Mouse (Mus musculus): ENCODE data around the gene Slc12a3. TPM values are rescaled to one million over a fixed set of nuclear protein-coding genes. Genes with fewer than 3 reads are reported as not detected.

Slc12a3 gene
- 0.05 TPM in 1 of 2 replicates, not detected in the other for total RNA-seq (2014; rRNA removed)
- polyA plus RNA-seq (2015; fragmentation: Nextera tagmentation; extraction: Ambion mirVana) = 0.06 and 0.21 TPM in 2 replicates

- Histone ChIP-seq H3K27ac (no peak within 1 kb of the TSS), H3K9me3 (ENCODE audit: low read length) (no peaks in the 10 kb centered on the region), H3K4me2 (ENCODE audit: low read depth, low read length) (no peak within 1 kb of the TSS), H3K27me3 (ENCODE audit: insufficient read depth, low read length) (no peaks in the 10 kb centered on the region), H3K36me3 (ENCODE audit: insufficient read depth, low read length) (no peaks in the 10 kb centered on the region), H3K9ac (replicated peaks; ENCODE audit: low read length) (no peak within 1 kb of the TSS), H3K4me1 (ENCODE audit: insufficient read depth, low read length) (no peaks in the 10 kb centered on the region), H3K4me3 (ENCODE audit: low read length) (no peak within 1 kb of the TSS)
- WGBS = 79% methylated on average over 21 of the region's 21 CpGs
- DNase-seq (ENCODE audit: low spot score) (no peak), ATAC-seq (no peak)
- TF ChIP-seq CTCF (IDR thresholded peaks at IDR 0.05; ENCODE audit: low read depth) = no peak
Measured at GRCm38 (mm10) chr8:94328932-94329728, at the start of gene Slc12a3. Gene Slc12a3 (plus strand): TSS chr8:94329201.

GRCm38 (mm10) chr8:94280001-94280613 lies 48.9 kb upstream of the Slc12a3 start:
- no peaks in the 10 kb centered on the region for H3K27me3 ChIP-seq (ENCODE audit: insufficient read depth, low read length)
- no peaks in the 10 kb centered on the region for H3K9me3 ChIP-seq (ENCODE audit: low read length)
- ATAC-seq = no peak
- 76% methylated on average over 5 of the region's 5 CpGs for WGBS
- no peaks in the 10 kb centered on the region for H3K36me3 ChIP-seq (ENCODE audit: insufficient read depth, low read length)
- H3K4me3 ChIP-seq (ENCODE audit: low read length) = no peak overlapping the region
- no peak for TF ChIP-seq CTCF (IDR thresholded peaks at IDR 0.05; ENCODE audit: low read depth)
- no peaks in the 10 kb centered on the region for H3K4me1 ChIP-seq (ENCODE audit: insufficient read depth, low read length)
- no peak overlapping the region for H3K4me2 ChIP-seq (ENCODE audit: low read depth, low read length)
- no peak overlapping the region for H3K27ac ChIP-seq
- no peak overlapping the region for H3K9ac ChIP-seq (replicated peaks; ENCODE audit: low read length)
- no peak for DNase-seq (ENCODE audit: low spot score)

DNA sequence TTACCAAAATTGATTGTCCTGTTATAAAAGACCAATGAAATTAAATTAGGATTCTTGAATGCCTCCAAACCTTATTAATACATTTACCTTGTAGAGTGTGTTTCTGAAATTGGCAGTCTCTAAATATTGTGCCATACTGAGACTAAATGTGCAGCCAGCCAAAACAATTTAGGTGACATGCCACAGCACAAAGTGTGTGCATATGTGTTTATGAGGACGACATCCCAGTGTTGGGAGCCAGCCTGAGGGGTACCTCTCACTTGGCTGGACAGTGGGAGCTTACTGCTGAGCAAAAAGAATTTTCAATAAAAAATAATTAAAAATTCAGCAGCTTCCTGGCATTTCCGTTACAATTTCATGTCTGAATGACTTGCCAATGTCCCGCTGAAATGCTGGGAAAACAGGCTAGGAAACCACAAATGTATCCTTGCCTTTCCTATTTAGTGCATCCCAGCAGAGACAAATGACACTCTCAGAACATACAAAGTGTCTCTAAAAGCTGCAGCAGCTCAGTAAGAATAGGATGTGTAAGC lies 46.5 kb upstream of the Slc12a3 start:
- Histone ChIP-seq H3K36me3 (ENCODE audit: insufficient read depth, low read length) (no peaks in the 10 kb centered on the region), H3K9ac (replicated peaks; ENCODE audit: low read length) (no peak overlapping the region), H3K4me1 (ENCODE audit: insufficient read depth, low read length) (no peaks in the 10 kb centered on the region), H3K27me3 (ENCODE audit: insufficient read depth, low read length) (no peaks in the 10 kb centered on the region), H3K9me3 (ENCODE audit: low read length) (no peaks in the 10 kb centered on the region), H3K4me2 (ENCODE audit: low read depth, low read length) (no peak overlapping the region), H3K27ac (no peak overlapping the region; the same call in 1 of the 2 replicates), H3K4me3 (ENCODE audit: low read length) (no peak overlapping the region)
- no peak for TF ChIP-seq CTCF (IDR thresholded peaks at IDR 0.05; ENCODE audit: low read depth)
- WGBS = 46% methylated on average over 3 of the region's 3 CpGs
- ATAC-seq (0 out of 2 replicates have a peak, but pooled peaks have one; percentile 43), DNase-seq (ENCODE audit: low spot score) (peak; percentile 55)

GRCm38 (mm10) chr8:94284204-94284603 lies 44.8 kb upstream of the Slc12a3 start:
- Histone ChIP-seq H3K36me3 (ENCODE audit: insufficient read depth, low read length) (0 out of 2 replicates have a peak, but pooled peaks cover 5% of the 10 kb centered on the region), H3K9me3 (ENCODE audit: low read length) (no peaks in the 10 kb centered on the region), H3K4me2 (ENCODE audit: low read depth, low read length) (no peak overlapping the region), H3K9ac (replicated peaks; ENCODE audit: low read length) (no peak overlapping the region), H3K27me3 (ENCODE audit: insufficient read depth, low read length) (no peaks in the 10 kb centered on the region), H3K4me3 (ENCODE audit: low read length) (no peak overlapping the region), H3K27ac (no peak overlapping the region), H3K4me1 (ENCODE audit: insufficient read depth, low read length) (no peaks in the 10 kb centered on the region)
- DNase-seq (ENCODE audit: low spot score) (no peak), ATAC-seq (no peak)
- 71% methylated on average over 7 of the region's 7 CpGs for WGBS
- no peak for TF ChIP-seq CTCF (IDR thresholded peaks at IDR 0.05; ENCODE audit: low read depth)

DNA sequence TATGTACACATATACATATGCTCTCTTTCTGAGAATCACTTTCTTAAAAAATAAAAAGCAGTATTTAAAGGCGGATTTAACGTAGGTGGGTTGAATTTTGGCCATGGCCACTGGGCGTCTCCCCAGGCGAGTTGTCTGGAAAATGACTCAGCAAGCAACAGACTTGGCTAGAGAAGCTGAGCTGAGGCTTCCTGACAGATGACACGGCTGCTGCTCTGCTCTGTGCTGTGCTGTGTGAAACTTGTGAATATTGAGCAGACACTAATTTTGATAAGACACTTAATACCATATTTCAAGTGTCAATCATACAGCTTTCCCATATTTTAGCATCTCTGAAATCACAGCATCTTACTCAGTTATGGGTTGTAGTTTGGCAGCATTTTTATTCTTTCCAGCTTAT lies 38.4 kb upstream of the Slc12a3 start:
- Histone ChIP-seq H3K27ac (no peak overlapping the region), H3K27me3 (ENCODE audit: insufficient read depth, low read length) (no peaks in the 10 kb centered on the region), H3K9me3 (ENCODE audit: low read length) (no peaks in the 10 kb centered on the region), H3K4me2 (ENCODE audit: low read depth, low read length) (no peak overlapping the region), H3K4me1 (ENCODE audit: insufficient read depth, low read length) (no peaks in the 10 kb centered on the region), H3K36me3 (ENCODE audit: insufficient read depth, low read length) (peaks cover 8% of the 10 kb centered on the region; the same call in 1 of the 2 replicates), H3K4me3 (ENCODE audit: low read length) (no peak overlapping the region), H3K9ac (replicated peaks; ENCODE audit: low read length) (no peak overlapping the region)
- TF ChIP-seq CTCF (IDR thresholded peaks at IDR 0.05; ENCODE audit: low read depth) = no peak
- ATAC-seq (no peak), DNase-seq (ENCODE audit: low spot score) (no peak)
- 82% methylated on average over 5 of the region's 5 CpGs for WGBS

GRCm38 (mm10) chr8:94292072-94292471 lies 36.9 kb upstream of the Slc12a3 start:
- no peak for ATAC-seq
- peak; percentile 31 for DNase-seq (ENCODE audit: low spot score)

More at GRCm38 (mm10) chr8:94292072-94292471, 36.9 kb upstream of the Slc12a3 start:
- H3K27me3 ChIP-seq (ENCODE audit: insufficient read depth, low read length) = no peaks in the 10 kb centered on the region
- peaks cover 8% of the 10 kb centered on the region; the same call in 1 of the 2 replicates for H3K36me3 ChIP-seq (ENCODE audit: insufficient read depth, low read length)
- H3K4me1 ChIP-seq (ENCODE audit: insufficient read depth, low read length) = no peaks in the 10 kb centered on the region
- H3K9ac ChIP-seq (replicated peaks; ENCODE audit: low read length) = no peak overlapping the region
- peak overlapping the region; percentile 51 for H3K27ac ChIP-seq
- H3K4me2 ChIP-seq (ENCODE audit: low read depth, low read length) = no peak overlapping the region
- 48% methylated on average over 6 of the region's 6 CpGs for WGBS
- TF ChIP-seq CTCF (IDR thresholded peaks at IDR 0.05; ENCODE audit: low read depth) = no peak
- H3K4me3 ChIP-seq (ENCODE audit: low read length) = no peak overlapping the region
- H3K9me3 ChIP-seq (ENCODE audit: low read length) = no peaks in the 10 kb centered on the region
